Mouse (Mus musculus) heart, embryonic 12.5 days (tissue): ENCODE measurements around the gene Slc4a2. TPM values are rescaled to one million over a fixed set of nuclear protein-coding genes. Genes with fewer than 3 reads are reported as not detected.

Source experiments
- ATAC-seq: fragments of 200-750 bp; cut with Nextera tagmentation; 2 replicates; pipeline ENCODE4 v1.8.0; 2017; ENCODE audit warnings: moderate TSS enrichment, moderate library complexity; ENCODE audit not compliant: insufficient number of reproducible peaks, low FRiP score
- H3K27ac ChIP-seq: fragments of 300-500 bp; sonication (generic); 2 replicates; pipeline ENCODE4 v1.5.1; 2016; ENCODE audit warnings: mild to moderate bottlenecking, moderate library complexity; ENCODE audit not compliant: poor library complexity, severe bottlenecking
- H3K27me3 ChIP-seq: fragments of 300-500 bp; sonication (generic); replicated peaks from 2 replicates; pipeline ENCODE4 v1.6.1; 2016; ENCODE audit warnings: mild to moderate bottlenecking, moderate library complexity
- H3K36me3 ChIP-seq: fragments of 300-500 bp; sonication (generic); 2 replicates; pipeline ENCODE4 v1.6.1; 2016; ENCODE audit warnings: mild to moderate bottlenecking, moderate library complexity
- H3K4me1 ChIP-seq: fragments of 300-500 bp; sonication (generic); replicated peaks from 2 replicates; pipeline ENCODE4 v1.6.1; 2016; ENCODE audit warnings: mild to moderate bottlenecking
- H3K4me2 ChIP-seq: fragments of 300-500 bp; sonication (generic); 2 replicates; pipeline ENCODE4 v1.6.1; 2016; ENCODE audit warnings: mild to moderate bottlenecking, moderate library complexity
- H3K4me3 ChIP-seq: fragments of 300-500 bp; sonication (generic); 2 replicates; pipeline ENCODE4 v1.5.1; 2016; ENCODE audit warnings: mild to moderate bottlenecking
- H3K9ac ChIP-seq: fragments of 300-500 bp; sonication (generic); 2 replicates; pipeline ENCODE4 v1.6.1; 2016; ENCODE audit warnings: mild to moderate bottlenecking, moderate library complexity
- H3K9me3 ChIP-seq: fragments of 300-500 bp; sonication (generic); replicated peaks from 2 replicates; pipeline ENCODE4 v1.6.1; 2016; ENCODE audit warnings: mild to moderate bottlenecking, moderate library complexity
- WGBS: fragments of 180-500 bp; shearing (Covaris S2); methylation state at CpG from one replicate; pipeline ENCODE4 v1.1.7; 2016; 5-methylcytosine and 5-hydroxymethylcytosine counted together
- polyA plus RNA-seq: library from polyadenylated mRNA; unstranded; fragments of >200 nt; fragmentation: Nextera tagmentation; extraction: Ambion mirVana; gene quantifications from 2 replicates; pipeline ENCODE4 v1.2.1, GENCODE M21; 2016

Slc4a2 gene
- polyA plus RNA-seq, 1 experiment from 2014 or later, result 31.1 TPM

DNA sequence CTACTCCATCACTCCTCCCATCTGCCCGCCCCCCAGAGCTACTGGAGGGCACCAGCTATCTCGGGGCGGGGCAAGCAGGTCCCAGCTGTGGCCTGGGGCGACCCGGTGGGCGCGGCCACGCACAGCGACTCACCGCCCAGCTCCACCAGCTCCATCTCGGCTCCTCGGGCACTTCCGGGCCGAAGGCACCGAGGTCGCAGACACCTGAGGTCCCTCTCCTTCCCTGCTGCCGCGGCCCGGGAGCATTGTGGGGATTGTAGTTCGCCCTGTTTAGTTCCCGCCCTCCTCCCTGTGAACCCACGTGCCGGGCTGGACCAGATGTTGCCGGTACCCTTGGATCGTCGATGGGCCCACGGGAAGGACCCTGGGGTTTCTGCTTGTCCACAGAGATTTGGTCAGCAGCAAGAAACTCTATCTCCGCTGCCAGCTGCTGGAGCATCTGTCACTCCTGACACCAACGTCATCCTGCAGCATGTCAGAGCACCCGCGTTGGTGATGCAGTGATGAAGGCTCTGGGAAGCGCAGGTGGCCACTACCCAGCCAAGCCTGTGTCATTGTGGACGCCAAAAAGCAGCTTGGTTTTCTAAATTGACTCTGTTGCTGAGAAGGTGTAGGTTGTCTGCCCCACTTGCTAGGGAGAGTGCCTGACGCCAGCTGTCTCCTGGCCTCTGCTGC lies 24.1 kb downstream of the Slc4a2 start, which contains the start of gene Tmub1:
Gene Tmub1 (minus strand): TSS at position 231 of the 675 bp plus-strand sequence.
- Histone ChIP-seq H3K4me2 (peak within 1 kb of the TSS; percentile 83), H3K36me3 (peaks cover 16% of the 10 kb centered on the region), H3K4me3 (peak within 1 kb of the TSS; percentile 60), H3K9ac (peak within 1 kb of the TSS; percentile 64), H3K9me3 (no peaks in the 10 kb centered on the region), H3K27me3 (no peaks in the 10 kb centered on the region), H3K4me1 (peaks cover 27% of the 10 kb centered on the region), H3K27ac (peak within 1 kb of the TSS; percentile 45; the same call in 1 of the 2 replicates)
- 2% methylated on average over 34 of the region's 34 CpGs for WGBS
- ATAC-seq, result peak; percentile 68

- no peaks in the 10 kb centered on the region for H3K9me3 ChIP-seq
- no peaks in the 10 kb centered on the region for H3K27me3 ChIP-seq
- H3K36me3 ChIP-seq, result no peaks in the 10 kb centered on the region
- ATAC-seq, result peak; percentile 85
- H3K27ac ChIP-seq, result peak overlapping the region; percentile 96
- peak overlapping the region; percentile 88 for H3K4me2 ChIP-seq
- peaks cover 46% of the 10 kb centered on the region for H3K4me1 ChIP-seq
- peak overlapping the region; percentile 99 for H3K9ac ChIP-seq
- peak overlapping the region; percentile 97 for H3K4me3 ChIP-seq
- WGBS, result 1% methylated on average over 51 of the region's 66 CpGs
Observed at GRCm38 (mm10) chr5:24451264-24452029, 27.8 kb downstream of the Slc4a2 start.

DNA sequence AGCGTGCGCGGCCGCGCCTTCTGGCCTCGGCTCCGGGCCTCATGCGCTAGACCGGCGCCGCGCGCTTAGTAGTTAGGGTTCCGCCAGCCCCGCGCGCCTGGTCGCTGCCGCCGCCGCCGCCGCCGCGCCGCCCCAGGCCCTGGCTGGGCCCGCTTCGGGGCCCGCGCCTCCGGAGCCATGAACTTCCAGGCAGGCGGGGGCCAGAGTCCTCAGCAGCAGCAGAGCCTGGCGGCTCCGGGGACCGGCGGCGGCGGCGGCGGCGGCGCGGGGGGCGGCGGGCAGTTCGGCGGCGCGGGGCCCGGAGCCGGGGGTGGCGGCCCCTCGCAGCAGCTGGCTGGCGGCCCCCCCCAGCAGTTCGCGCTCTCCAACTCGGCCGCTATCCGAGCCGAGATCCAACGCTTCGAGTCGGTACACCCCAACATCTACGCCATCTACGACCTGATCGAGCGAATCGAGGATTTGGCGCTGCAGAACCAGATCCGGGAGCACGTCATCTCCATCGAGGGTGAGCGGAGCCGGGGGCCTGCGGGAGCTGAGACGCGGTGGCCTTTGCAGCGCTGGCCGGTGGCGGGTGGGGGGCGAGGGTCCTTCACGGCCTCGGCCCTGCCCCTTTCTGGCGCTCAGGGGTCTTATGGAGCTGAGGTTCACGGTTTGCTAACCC lies 28.5 kb downstream of the Slc4a2 start, which contains the start of gene Agap3:
Gene Agap3 (plus strand): TSS at position 148 of the 661 bp plus-strand sequence.
- Histone ChIP-seq H3K27ac (peak within 1 kb of the TSS; percentile 96), H3K9me3 (no peaks in the 10 kb centered on the region), H3K9ac (peak within 1 kb of the TSS; percentile 99), H3K4me2 (peak within 1 kb of the TSS; percentile 88), H3K36me3 (no peaks in the 10 kb centered on the region), H3K27me3 (no peaks in the 10 kb centered on the region), H3K4me1 (peaks cover 47% of the 10 kb centered on the region), H3K4me3 (peak within 1 kb of the TSS; percentile 97)
- under 1% methylated on average over 80 of the region's 85 CpGs for WGBS
- no peak for ATAC-seq

GRCm38 (mm10) chr5:24452691-24453233 lies 29.1 kb downstream of the Slc4a2 start:
- Histone ChIP-seq H3K9ac (peak overlapping the region; percentile 99), H3K27ac (peak overlapping the region; percentile 96; the same call in 1 of the 2 replicates), H3K36me3 (peaks cover 4% of the 10 kb centered on the region), H3K4me1 (peaks cover 47% of the 10 kb centered on the region), H3K9me3 (no peaks in the 10 kb centered on the region), H3K27me3 (no peaks in the 10 kb centered on the region), H3K4me3 (peak overlapping the region; percentile 97), H3K4me2 (peak overlapping the region; percentile 88)
- 0 out of 2 replicates have a peak, but pooled peaks have one; percentile 7 for ATAC-seq
- WGBS, result 1% methylated on average over 28 of the region's 29 CpGs

DNA sequence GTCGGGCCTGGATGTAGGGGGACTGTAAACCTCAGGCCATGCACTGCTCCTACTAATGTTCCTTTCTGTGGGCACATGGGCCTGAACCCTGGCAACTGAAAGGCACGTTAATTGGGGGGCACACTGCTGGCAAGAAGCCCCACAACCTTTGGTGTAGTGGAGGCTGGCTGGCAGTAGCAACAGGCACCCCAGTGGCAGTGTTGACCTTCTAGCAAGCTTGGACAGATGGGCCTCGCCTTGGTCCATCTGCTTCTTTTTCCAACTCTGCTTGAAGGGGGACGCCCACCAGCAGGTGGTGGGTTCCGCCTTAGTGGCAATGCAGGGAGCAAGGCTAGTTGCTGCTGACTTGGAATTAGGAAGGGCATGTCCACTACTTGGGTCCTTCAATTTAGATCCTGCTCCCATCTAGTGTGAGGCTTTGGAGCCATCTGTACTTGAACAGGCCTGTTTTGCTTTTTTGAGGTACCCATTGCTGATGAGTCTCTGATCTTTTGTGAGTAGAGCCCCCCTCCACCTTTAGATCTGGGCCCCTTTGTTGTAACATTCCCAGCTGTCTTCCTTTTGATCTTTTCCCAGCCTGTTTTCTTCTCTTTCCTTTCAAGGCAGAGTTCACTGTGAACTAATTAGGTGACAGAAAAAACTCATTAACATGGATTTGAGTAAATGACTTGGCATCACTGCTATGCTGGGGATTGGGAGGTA lies 29.8 kb downstream of the Slc4a2 start:
- H3K4me2 ChIP-seq, result peak overlapping the region; percentile 88
- peak overlapping the region; percentile 97 for H3K4me3 ChIP-seq
- peaks cover 11% of the 10 kb centered on the region for H3K36me3 ChIP-seq
- H3K27ac ChIP-seq, result peak overlapping the region; percentile 96; the same call in 1 of the 2 replicates
- no peaks in the 10 kb centered on the region for H3K27me3 ChIP-seq
- H3K4me1 ChIP-seq, result peaks cover 43% of the 10 kb centered on the region
- 22% methylated on average over 5 of the region's 5 CpGs for whole genome bisulfite sequencing
- peak overlapping the region; percentile 99 for H3K9ac ChIP-seq
- no peaks in the 10 kb centered on the region for H3K9me3 ChIP-seq
- ATAC-seq, result no peak

DNA sequence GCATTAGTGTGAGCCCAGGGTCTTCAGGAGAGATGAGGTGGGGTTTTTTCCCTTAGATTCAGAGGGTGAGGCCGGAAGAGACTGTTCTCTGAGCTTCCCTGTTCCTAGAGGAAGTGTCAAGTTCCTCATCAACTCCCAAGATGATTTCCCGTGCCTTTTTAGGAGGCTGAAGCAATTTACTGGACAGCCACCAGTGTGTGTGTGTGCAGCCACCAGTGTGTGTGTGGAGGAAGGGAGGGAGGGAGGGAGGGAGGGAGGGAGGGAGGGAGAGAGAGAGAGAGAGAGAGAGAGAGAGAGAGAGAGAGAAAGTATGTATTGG lies 30.3 kb downstream of the Slc4a2 start:
- Histone ChIP-seq H3K4me3 (peak overlapping the region; percentile 97; the same call in 1 of the 2 replicates), H3K4me2 (peak overlapping the region; percentile 88), H3K27me3 (no peaks in the 10 kb centered on the region), H3K4me1 (peaks cover 43% of the 10 kb centered on the region), H3K9me3 (no peaks in the 10 kb centered on the region), H3K9ac (peak overlapping the region; percentile 99; the same call in 1 of the 2 replicates), H3K27ac (no peak overlapping the region), H3K36me3 (peaks cover 16% of the 10 kb centered on the region)
- ATAC-seq, result no peak
- 19% methylated on average over 2 of the region's 2 CpGs for WGBS

GRCm38 (mm10) chr5:24455076-24455475 lies 31.4 kb downstream of the Slc4a2 start:
- Histone ChIP-seq H3K9ac (no peak overlapping the region), H3K4me2 (peak overlapping the region; percentile 19; the same call in 1 of the 2 replicates), H3K27me3 (no peaks in the 10 kb centered on the region), H3K4me1 (peaks cover 43% of the 10 kb centered on the region), H3K36me3 (peaks cover 16% of the 10 kb centered on the region), H3K9me3 (no peaks in the 10 kb centered on the region), H3K27ac (peak overlapping the region; percentile 63), H3K4me3 (no peak overlapping the region)
- WGBS, result 59% methylated on average over 3 of the region's 3 CpGs
- ATAC-seq, result no peak

DNA sequence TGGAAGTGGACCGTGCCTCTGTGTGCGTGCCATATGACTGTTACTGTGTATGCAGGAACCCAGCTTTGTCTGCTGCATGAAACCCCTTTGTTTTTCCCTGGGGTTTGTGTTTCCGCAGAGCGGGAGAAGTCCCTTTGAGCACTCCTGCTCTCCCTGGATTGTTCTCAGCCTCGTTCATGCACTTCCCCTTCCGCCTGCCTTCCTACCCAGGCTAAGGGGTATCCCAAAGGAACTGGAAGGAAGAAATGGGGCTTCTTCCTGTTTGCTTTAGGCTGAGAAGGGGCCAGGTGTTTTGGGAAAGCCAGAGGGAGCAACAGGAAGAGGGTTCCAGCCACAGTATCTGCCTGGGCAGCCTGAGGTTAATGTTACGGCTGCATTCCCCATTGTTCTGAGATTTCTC lies 32.0 kb downstream of the Slc4a2 start:
- no peaks in the 10 kb centered on the region for H3K27me3 ChIP-seq
- H3K9me3 ChIP-seq, result no peaks in the 10 kb centered on the region
- peaks cover 43% of the 10 kb centered on the region for H3K4me1 ChIP-seq
- no peak for ATAC-seq
- 66% methylated on average over 7 of the region's 7 CpGs for WGBS
- H3K9ac ChIP-seq, result no peak overlapping the region
- peak overlapping the region; percentile 63; the same call in 1 of the 2 replicates for H3K27ac ChIP-seq
- peaks cover 19% of the 10 kb centered on the region for H3K36me3 ChIP-seq
- peak overlapping the region; percentile 19 for H3K4me2 ChIP-seq
- H3K4me3 ChIP-seq, result no peak overlapping the region

DNA sequence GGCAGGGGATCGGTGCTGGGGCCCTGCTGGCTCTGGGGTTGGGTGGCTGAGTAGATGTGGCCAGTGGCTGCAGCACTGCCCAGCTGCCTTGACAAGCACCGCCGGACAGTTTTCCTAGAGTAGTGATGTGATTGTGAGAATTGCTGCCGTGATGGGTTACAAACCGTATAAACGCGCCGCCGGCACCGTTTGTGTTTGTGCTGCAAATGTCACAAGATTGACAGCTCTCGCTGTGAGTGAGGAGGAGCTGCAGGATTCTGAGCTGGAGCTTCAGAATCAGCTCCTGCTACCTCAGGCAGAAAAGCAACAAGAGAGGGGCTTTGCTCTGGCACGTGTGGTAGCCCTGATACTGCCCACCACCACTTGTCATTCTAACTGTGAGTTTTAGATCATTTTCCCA lies 43.1 kb downstream of the Slc4a2 start:
- H3K27ac ChIP-seq, result no peak overlapping the region
- no peak overlapping the region for H3K4me3 ChIP-seq
- ATAC-seq, result no peak
- no peaks in the 10 kb centered on the region for H3K9me3 ChIP-seq
- peaks cover 33% of the 10 kb centered on the region for H3K4me1 ChIP-seq
- H3K4me2 ChIP-seq, result no peak overlapping the region
- 65% methylated on average over 12 of the region's 12 CpGs for WGBS
- H3K36me3 ChIP-seq, result peaks cover under 1% of the 10 kb centered on the region
- no peaks in the 10 kb centered on the region for H3K27me3 ChIP-seq
- H3K9ac ChIP-seq, result no peak overlapping the region

DNA sequence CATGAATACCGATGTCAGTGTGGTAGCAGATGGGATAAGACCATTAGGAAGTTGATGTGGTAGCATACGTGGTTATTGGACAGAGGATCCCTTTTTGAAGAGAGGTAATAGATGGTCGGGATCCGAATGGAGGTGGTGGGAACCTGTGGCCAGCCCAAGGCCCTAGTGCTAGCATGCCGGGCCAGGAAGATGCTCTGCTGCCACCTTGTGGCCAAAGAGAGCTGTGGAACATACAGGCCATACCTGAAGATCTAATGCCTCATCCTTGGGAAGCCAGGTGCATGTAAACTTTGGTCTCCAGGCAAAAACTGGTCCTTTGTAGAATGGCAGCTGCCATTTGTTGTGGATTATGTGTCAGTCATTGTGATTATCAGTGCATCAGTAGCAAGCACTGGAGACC lies 47.0 kb downstream of the Slc4a2 start:
- ATAC-seq, result no peak; the same call in 1 of the 2 replicates
- Histone ChIP-seq H3K4me1 (peaks cover 56% of the 10 kb centered on the region), H3K27me3 (peaks cover 6% of the 10 kb centered on the region; the same call in 1 of the 2 replicates), H3K9ac (no peak overlapping the region), H3K9me3 (no peaks in the 10 kb centered on the region), H3K4me3 (no peak overlapping the region), H3K36me3 (no peaks in the 10 kb centered on the region), H3K27ac (no peak overlapping the region), H3K4me2 (no peak overlapping the region)
- WGBS, result 8% methylated on average over 5 of the region's 5 CpGs
